Mouse (Mus musculus) inflammation-experienced regulatory T-cells, adult 6 months (primary cell): Measurements from ENCODE around the gene Mypn. TPM values are rescaled to one million over a fixed set of nuclear protein-coding genes. Genes with fewer than 3 reads are reported as not detected.

Source experiments
- ATAC-seq: one replicate; pipeline ENCODE4 v1.8.0; 2017
- polyA plus RNA-seq, 3 experiments: library from polyadenylated mRNA; unstranded; fragments of 100-300 nt; shearing (Covaris generic); gene quantifications; one replicate each; pipeline ENCODE4 v1.2.1; 2017

Gene Mypn
- polyA plus RNA-seq, 3 experiments from 2014 or later, result not detected

DNA sequence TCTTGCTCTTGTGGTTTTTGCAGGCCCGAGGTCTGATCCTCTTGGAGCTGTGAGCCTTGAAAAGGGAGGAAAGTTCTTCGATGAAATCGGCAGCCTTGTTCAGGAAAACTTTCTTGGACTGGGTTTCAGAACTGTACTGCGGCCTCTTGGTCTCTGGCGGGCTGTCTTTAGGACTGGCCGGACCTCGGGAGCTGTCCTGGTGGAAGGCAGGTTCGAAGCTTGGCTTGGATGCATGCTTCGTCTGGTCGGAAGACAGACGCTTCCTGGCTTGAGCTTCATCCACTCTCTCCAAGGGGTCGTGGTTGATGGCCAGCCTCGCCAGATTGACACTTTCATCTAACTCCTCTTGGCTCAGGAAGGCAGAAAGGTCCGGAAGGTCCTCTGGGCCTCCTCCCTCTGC lies 11.0 kb downstream of the Mypn start:
- ATAC-seq, result no peak

DNA sequence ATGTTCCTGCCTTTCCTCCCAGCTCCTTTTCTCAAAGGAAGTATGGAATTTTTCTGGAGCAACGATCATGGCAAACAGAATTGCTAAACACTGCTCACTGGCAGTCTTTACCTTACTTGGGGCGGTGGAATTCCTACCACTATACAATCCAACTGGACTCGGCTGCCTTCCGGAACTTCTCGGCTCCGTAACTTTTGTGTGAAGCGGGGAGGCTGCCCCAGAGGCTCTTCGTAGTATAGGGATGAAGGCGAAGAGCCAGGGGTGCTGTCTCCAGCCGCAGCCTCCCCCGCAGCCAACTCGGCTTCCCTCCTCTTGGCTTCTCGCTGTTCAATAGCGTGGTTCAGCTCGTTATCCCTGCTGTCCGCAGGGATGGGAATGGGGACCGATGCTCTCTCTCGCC lies 11.5 kb downstream of the Mypn start:
- no peak for ATAC-seq

DNA sequence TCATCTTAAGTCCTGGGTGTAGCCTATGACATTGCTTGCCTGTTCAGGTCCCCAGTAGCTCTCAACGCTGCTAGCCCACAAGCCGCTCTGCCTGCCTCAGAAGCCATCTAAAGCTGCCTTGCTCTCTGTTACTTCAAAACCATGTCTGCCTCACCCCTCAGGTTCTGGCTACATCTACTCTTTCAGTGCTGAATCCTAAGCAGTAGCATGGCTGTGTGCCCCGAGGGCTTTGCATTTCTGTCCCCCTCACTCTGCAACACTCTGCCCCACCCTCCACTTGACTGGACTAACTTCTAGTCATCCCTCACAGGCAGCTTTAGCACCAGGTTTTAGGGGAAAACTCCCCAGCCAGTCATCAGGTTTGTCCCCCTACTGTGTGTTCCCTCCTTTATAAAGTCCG lies 19.3 kb downstream of the Mypn start:
- no peak for ATAC-seq

DNA sequence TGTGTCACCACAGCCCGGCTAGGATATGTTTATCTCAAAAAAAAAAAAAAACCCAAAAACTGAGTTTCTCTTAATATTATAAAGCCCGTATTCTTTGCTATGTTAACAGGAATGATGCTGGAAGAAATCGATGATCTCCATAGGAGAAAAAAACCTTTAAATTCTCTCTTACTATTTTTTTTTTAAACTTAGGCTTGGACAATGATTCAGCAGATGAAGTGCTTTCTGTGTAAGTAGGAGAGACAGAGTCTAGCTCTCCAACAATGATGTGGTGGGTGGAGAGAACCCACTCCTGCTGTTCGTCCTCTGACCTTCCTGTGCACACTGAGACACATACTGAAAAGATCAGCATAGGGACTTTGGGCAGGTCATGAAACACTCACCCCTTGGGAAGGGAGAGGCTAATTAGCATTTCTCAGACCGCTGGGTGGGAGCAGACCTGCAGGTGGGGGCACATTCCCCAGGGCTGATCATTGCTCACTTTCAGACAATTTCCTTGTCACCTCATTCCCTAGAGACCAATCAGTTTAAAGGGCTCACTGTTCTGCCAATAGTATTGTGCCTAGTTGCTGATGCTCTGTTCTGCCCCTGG lies 21.5 kb downstream of the Mypn start:
- ATAC-seq, result no peak

DNA sequence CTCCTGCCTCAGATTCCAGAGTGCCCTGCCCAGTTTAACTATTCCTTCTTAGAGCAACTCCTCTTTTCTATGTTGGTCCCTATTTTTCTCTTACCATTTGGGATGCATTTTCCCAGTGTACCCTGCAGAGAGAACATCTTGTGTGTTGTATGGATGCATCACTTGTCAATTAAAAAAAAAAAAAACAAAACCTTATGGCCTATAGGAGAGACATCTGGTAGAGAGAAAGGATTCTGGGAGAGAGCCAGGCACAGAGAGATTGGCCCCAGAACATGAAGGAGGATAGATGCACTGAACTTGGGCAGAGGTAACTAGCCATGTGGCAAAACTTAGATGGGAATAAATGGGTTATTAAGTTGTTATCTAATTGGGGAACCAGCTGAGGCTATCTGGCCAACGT lies 22.6 kb downstream of the Mypn start:
- no peak for ATAC-seq

DNA sequence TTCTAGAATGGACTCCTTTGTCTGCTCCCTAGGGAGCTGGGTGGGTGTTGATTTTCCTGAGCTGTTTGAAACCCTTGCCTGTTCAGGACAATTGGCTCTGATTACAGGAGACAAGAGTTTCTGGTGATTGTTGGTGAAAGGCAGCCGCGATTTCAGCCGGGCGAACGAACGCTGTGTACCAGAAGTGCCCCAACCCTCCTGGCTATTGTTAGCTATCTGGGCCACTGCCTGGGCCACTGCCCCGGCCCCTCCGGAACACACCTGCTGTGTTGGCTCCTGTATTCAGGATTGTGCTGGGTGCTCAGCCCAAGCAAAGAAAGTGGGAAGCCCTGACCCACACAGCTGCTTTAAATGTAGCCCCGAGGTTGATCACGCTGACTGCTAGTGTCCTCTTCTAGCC lies 24.2 kb downstream of the Mypn start:
- no peak for ATAC-seq

DNA sequence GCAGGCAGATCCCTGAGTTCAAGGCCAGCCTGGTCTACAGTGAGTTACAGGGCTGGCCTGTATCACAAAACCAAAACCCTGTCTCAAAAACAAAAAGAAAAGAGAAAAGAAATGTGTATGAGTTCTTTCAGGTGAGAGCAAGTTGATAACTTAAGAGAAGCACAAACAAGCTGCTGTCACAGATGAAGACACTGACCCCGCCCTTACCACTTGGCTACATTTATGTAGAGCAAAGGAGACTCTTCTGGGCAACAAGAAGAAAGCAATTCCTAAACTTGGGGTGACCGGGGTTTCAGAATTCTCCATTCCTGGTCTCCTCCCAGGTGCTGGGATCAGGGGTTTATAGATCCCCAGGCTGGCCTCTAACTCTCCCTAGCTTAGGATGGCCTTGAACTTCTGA lies 25.4 kb downstream of the Mypn start:
- ATAC-seq, result no peak

DNA sequence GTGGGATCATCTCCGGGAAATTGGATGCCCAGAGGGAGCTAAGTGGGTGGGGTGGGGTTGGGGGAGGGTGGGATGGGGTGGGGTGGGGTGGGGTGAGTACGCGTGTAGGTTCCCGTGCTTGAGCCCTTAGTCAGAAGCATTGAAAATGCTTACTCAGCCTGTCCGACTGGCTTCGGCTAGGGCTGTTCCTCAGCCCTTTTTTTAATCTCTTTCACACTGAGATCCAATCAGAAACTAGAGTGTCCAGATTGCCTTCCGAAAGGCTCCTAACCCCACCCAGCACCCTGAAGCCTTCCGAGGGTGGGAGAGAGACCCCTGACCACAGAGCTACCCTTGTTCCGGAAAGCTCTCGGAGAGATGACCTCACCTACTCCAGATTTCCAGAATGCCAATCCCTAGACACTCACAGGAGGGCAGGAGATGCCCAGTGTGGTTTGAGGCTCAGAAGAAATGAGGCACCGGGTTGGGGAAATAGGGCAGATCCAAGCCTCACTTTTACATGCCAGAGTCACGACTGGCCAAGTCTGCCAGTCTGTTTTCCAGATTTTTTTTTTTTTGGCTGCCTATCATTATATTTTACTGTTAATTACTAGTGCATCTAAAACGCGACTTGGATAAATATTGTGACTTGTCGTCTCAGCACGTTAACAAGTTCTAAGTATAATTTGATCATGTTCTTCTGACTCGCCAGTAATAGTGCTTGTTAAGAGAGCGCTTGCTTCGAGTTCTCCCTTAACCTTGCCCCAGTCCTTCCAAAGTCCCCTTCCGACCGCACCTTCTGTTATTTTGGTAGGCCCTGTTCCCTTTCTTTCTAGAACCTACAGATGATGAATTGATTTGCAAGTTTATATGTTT lies 26.2 kb downstream of the Mypn start:
- no peak for ATAC-seq

DNA sequence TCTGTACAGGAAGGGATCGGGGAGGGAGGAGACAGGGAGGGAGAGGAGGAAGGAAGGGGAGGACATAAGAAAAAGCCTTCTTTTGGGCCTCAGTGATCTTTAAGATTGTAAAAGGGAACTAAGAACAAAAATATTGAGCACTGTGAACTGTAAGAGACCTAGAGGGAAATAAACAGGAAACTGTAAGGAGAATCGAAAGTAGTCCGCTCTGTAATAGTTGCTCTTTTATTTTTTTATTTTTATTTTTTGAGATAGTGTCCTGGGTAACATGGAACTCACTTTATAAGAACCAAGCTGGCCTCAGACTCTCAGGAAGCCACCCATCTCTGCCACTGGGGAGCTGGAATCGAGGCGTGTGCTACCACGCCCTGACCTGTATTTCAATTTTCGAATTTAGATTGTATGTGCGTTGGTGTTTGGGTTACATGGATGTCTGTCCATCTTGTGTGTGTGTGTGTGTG lies 27.3 kb downstream of the Mypn start:
- ATAC-seq, result peak; percentile 84

DNA sequence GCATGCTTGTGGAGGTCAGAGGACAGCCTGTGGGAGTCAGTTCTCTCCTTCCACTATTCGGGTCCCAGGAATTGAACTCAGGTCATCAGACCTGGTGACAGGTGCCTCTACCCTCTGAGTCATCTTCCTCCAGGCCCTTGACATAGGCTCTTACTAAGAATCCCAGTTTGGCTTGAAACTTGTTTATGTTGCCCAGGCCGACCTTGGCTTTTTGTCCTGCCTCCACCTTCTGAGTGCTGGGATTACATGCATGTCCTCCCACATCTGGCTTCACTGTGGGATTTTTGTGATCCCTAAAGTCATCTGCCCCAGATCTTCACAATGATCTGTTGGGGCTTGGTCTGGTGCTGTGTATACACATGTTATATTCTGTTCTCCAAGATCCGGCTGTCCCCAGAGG lies 31.7 kb downstream of the Mypn start:
- no peak for ATAC-seq

DNA sequence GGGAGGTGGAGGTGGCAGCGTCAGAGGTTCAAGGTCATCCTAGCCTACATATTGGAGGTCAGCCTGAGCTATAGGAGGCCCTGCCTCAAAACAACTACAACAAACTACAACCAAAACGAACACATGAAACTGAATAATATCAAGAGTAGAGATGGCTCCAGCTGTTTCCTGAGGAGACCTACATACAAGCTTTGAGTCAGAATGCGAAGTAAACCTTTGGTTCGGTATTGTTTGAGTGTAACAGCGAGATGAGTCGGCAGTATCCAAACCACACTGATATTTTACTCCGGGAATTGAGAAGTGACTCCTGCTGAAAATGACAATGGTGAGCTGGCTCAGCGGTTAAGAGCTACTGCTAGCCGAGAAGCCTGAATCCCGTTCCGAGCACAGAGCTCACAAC lies 34.2 kb downstream of the Mypn start:
- no peak for ATAC-seq

DNA sequence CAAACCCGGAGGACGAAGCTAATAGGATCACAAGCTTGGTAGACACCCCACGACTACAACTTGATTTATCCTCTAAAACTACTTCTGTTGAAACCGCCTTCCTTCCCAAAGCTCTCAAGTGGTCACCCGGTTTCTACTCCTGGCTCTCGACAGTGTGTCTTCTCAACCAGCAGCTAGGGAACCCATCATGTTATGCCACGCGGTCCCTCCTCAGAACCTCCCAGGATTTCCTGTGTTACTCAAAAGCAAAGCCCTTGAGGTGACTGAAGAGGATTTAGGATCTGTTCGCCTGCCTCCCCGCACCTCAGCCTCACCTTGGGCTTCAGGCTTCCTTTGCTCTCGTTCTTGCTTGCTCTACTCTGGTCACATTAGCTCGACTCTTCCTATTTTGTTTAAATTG lies 35.6 kb downstream of the Mypn start:
- no peak for ATAC-seq

DNA sequence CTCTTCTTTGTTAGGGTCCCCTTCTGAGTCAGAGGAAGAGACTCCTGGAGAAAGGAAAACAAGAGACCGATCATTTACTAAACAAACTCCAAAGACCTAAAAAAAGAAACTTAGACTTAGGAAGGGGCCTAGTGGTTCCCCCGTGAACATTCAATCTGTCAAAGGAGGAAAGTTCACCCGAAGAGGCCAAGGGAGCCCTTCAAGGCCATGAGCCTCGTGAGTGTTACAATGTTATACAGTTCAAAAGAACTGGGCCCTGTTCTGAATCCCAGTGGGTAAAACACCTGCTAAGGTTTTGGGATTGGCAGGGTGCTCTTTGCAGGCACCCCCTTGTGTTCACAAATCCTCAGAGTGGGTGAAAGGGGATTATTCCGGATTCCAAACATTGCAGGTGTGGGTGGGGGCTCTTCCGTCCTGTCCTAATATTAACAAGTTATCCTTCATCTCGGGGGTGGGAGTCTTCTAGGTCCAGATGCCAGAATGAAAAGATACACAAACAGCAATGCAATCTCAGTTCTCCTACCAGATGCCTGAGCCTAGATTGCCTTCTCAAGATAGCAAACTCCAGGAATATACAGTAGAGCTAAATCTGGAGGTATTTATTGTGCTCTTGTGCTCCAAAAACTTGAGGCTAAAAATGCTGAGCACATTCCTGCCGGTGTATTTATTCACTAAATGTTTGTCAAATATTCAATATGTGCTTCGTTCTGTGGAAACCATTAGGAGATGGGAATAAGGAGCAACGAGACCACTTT lies 36.3 kb downstream of the Mypn start:
- no peak for ATAC-seq

DNA sequence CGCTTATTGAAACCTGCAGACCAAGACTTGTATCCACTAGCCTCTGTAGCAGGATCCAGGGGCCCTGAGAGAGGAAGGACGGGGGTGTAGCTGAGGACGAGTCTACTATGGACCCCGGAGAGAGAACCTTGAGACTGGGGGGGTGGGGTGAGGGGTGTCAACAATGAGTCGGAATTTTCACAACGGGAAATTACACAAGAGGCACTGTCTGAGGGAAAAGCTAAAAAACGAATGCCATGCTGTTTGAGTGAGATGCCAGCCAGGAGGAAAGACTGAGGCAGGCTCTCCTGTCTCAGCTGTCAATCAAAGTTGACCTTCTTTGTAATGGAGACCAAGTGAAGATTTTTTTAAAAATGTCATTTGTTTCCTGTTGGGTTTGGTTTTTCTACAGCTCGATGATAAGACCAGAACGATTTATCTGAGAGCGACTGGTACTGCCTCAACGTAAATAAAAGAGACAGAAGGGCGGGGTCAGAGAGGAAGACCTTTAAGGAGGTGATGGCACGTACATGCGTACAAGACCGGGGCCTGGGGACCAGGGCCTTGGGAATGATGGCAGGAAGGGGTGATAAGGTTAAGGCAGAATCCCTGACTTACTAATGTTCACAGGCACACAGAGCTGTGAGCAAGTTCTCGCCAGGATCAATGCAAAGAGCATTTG lies 37.9 kb downstream of the Mypn start:
- ATAC-seq, result peak; percentile 41

DNA sequence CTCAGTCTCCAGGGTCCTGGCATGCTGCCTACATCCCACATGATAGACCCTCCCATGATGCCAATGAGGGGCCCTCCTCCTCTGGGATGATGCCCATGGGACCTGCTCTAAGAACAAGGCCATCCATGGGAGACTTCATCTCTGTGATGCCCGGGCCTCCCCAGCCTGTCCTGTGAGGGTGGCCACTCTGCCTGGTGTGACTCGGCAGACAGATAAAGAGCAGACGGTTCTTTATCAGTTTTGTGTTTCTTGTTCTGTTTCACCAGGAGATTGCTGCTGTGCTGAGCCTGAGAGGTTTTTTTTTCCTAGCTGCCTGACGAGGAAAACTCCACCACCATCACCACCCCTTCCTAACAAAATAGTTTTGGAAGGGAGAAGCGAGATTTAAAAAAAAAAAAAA lies 42.5 kb downstream of the Mypn start:
- no peak for ATAC-seq

DNA sequence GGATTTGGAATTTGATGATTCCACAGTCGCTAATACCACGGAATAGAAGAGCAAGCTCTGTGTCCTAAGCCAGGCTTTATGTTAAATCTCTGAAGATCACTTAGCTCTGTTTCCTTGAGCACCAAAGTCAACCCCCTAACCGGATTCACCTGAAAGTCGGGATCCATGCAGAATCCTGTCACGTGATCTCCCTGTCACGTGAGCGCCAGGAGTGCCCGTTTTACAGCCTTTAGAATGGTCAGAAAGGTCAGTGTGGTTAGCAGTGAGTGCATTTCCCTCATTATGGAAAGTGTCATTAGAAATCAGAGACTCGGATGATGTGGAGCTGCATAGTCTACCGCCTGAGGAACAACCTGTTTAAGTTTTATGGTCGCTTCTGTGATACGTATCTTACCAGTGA lies 43.1 kb downstream of the Mypn start:
- no peak for ATAC-seq

DNA sequence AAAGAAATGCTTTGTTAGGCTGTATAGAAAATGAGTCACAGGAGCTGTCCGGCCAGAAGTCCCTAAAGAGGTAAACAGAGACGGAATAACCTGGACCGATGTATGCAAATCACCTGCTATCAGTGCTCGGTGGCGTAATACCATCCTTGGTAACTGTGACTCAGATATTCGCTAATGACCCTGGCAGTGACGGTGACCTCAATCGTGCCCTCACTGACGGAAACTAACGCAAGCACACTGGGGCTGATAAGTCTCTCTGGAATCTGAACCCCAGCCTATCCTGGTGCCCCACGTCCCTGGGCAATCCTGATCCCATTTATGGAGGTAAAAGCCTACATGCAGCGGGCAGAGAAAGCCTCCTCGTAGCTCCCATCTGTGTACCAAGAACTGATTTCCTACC lies 45.6 kb downstream of the Mypn start:
- ATAC-seq, result no peak

DNA sequence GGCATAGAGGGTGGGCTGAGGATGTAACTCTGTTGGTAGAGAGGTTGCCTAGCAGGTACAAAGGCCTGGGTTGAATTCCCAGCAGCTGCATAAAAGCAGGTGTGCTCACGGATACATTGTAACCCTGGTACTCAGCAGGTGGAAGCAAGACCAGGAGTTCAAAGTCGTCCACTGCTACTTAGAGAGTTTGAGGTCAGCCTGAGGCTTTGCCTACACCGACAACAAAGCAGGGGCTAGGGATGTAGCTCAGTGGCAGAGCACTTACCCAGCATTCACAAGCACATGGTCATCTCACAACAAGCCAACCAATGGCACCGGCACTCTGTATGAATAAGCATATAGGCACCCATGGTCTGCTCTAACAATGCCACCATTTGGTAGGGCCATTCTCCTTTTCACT lies 46.3 kb downstream of the Mypn start:
- no peak for ATAC-seq

DNA sequence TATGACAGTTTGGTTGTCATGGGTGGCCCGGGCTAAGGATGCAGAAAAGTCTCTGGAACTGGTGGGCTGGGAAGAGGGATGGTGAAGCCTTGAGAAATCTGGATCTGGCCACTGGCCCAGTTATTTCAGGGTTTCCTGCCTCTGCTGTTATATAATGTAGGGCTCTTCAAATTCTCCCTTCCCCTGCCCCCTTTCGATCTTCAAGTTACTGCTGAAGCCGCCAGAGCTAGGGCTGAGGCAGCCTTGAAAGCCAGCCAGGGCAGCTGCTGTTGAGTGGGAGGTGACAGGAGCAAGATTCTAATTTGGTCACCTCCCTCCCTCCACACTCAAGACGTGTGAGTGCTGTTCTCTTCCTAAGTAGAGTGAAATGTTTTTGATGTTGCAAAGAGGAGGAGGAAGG lies 46.8 kb downstream of the Mypn start:
- ATAC-seq, result no peak

DNA sequence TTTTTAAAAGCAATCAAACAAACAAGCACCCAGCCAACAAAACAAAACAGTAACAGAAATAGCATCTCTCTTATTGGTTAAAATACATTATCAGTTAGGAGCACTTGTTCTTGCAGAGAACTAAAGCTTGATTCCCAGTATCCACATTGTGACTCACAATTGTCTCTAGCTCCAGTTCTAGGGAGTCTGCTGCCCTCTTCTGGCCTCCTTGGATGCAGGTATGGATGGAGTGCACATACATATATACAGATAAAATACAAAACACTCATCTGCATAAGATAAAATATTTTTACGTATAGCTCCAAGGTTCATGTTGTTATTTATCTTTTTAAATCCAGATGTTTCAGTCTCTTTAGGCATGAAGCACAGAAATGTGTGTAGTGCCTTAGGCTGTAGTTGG lies 47.4 kb downstream of the Mypn start:
- no peak for ATAC-seq

DNA sequence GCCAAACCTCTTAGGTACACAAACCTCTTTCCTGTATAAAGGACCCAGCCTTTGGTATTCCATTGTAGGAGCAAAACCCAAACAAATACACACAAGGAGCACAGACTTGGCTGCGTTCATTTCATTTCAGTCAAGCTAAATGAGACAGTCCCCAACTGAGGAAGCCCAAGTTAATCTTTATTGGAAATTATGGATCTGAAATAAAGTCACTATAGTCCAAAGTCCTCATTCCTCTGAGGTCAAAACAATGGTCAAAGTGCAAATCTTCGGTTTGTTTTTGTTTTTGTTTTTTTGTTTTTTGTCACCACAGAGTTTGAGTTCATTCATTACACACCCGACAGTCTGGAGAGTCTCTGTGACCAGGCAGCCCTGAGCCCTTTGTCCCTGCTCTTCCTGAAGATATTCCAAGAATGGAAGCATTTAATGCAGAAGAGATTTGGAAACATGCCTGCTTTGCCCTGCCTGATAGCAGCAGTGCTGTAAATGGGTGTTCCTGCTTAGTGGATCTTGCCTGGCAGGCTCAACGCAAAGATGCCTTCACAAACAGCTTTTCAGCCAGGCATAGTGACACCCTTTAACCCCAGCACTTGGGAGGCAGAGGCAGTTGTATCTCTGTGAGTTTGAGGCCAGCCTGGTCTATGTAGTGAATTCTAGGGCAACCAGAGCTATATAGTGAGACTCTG lies 47.9 kb downstream of the Mypn start:
- ATAC-seq, result no peak

DNA sequence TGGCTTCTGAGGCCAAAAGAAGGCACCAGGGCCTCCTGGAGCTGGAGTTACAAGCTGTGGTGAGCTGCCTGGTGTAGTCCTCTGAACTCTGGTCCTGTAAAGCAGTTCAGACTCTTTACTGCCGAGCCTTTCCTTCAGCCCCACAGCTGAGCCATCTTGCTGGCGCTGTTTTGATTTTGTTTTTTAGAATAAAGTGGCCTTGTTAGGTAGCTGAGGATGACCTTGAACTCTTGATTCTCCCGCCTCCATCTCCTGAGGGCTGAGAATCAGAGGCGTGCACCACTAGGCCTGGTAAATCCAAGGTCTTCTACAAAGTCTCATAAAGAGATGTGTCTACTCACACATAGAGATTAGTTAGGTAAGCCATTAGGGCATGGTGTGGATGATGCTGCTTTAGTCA lies 49.0 kb downstream of the Mypn start:
- no peak for ATAC-seq

DNA sequence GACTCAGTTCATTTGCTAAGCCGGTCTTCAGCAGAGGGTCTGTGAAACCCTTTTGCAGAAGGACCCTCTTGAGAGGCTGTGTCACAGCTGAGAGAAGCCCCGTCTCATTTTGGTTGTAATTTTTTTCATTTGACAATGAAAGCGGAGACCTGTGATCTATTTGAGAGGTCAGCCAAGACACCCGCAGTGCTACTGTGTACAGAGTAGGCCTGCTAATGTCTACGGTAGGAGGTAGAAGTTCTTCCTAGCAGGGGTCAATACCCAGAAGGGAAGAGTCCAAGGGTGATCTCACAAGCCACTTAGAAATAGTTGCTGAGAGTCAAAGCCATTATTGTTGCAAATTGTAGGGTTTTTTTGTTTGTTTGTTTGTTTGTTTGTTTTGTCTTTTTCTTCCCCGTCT lies 49.5 kb downstream of the Mypn start:
- ATAC-seq, result no peak
